Mouse (Mus musculus): Measurements from ENCODE around the gene B3gat3.

GRCm38 (mm10) chr19:8941136-8941514, 21.0 kb downstream of the B3gat3 start:
- TF ChIP-seq POLR2A (IDR thresholded peaks at IDR 0.05; ENCODE audit: borderline replicate concordance, extremely low read depth, insufficient read depth, insufficient read length, poor library complexity, severe bottlenecking): no peak
- TF ChIP-seq CTCF (IDR thresholded peaks at IDR 0.05; ENCODE audit: borderline replicate concordance, extremely low read depth, insufficient read depth, insufficient read length): no peak

All from brain, embryonic 14.5 days (tissue).